Mouse (Mus musculus): ENCODE data around the gene Ptpre. TPM values are rescaled to one million over a fixed set of nuclear protein-coding genes. Genes with fewer than 3 reads are reported as not detected.

The Ptpre gene
- polyA plus RNA-seq, 1 experiment from 2014 or later: 2.7 TPM

GRCm38 (mm10) chr7:135535908-135536307 is 1.4 kb upstream of the Ptpre start:
- H3K27ac ChIP-seq (ENCODE audit: poor library complexity, severe bottlenecking): no peak overlapping the region
- H3K4me3 ChIP-seq: no peak overlapping the region
- WGBS: 68% methylated on average over 3 of the region's 3 CpGs
- no peak overlapping the region for H3K4me2 ChIP-seq
- no peak for ATAC-seq (ENCODE audit: insufficient number of reproducible peaks, low FRiP score)
- no peaks in the 10 kb centered on the region for H3K9me3 ChIP-seq (replicated peaks)
- no peaks in the 10 kb centered on the region for H3K36me3 ChIP-seq
- H3K4me1 ChIP-seq (replicated peaks): peaks cover 4% of the 10 kb centered on the region; the same call in 1 of the 2 replicates
- H3K9ac ChIP-seq: no peak overlapping the region
- peaks cover 33% of the 10 kb centered on the region for H3K27me3 ChIP-seq (replicated peaks)

DNA sequence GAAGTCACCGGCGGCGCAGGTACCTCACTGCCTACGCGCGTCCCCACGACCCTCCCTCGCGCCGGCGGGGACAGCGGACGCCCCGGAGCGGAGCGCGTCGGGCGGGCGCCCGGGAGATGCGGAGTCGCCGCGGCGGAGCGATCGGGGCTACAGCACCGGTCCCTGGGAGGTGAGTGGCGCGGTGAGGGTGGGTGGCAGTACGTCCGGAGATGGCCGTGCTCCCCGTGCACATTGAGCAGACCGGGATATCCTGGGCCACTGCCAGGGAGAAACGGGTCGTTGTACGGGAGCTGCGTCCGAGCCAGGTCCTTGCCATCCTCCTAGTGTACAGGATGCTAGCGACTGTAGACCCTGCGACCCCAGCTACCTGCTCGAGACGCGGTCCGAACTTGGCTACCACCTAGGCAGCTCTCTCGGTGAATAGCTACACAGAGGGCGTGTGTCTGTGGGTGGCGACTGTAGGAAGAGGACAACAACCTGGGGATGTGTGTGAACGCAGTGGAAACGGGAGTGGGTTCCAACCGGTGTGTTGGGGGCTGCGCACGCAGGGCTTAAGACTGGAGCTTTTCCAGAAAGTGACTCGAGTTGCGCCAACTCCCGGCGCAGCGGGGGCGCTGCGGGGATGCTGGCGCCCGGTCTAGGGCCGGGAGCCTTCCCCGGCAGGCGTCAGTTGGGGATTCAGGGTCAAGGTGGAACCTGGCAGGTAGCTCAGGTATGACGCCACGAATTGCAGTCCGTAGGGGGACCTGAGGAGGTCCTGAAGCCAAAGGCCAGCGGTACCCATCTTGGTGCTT is 864 bp downstream of the Ptpre start:
- Histone ChIP-seq H3K4me1 (replicated peaks) (peaks cover 4% of the 10 kb centered on the region; the same call in 1 of the 2 replicates), H3K27ac (ENCODE audit: poor library complexity, severe bottlenecking) (no peak overlapping the region), H3K36me3 (no peaks in the 10 kb centered on the region), H3K9ac (peak overlapping the region; percentile 72), H3K4me3 (peak overlapping the region; percentile 66), H3K9me3 (replicated peaks) (no peaks in the 10 kb centered on the region), H3K4me2 (peak overlapping the region; percentile 97), H3K27me3 (replicated peaks) (peaks cover 40% of the 10 kb centered on the region)
- WGBS: under 1% methylated on average over 71 of the region's 71 CpGs
- ATAC-seq (ENCODE audit: insufficient number of reproducible peaks, low FRiP score): peak; percentile 53

DNA sequence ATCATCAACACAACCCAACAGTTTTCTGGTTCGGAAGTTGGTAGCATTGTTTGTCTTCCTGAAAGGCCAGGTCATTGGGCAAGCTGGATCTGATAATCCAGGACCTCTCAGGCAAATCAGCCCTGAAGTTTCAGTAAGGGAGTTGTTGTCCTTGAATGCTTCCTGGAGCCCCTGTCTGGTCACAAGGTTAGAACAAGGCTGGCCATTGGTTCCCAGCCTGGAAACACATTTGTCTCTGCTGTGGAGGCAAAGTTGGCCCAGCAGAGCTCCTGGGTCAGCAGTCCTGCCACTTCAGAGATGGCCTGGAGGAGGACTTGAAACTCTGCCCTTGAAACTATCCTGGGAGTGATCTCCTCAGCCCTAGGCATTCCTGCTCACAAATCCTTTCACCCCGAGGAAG is 2.1 kb downstream of the Ptpre start:
- no peak for ATAC-seq (ENCODE audit: insufficient number of reproducible peaks, low FRiP score)
- no peak overlapping the region for H3K4me3 ChIP-seq
- H3K4me1 ChIP-seq (replicated peaks): peaks cover 4% of the 10 kb centered on the region; the same call in 1 of the 2 replicates
- no peaks in the 10 kb centered on the region for H3K36me3 ChIP-seq
- no peaks in the 10 kb centered on the region for H3K9me3 ChIP-seq (replicated peaks)
- H3K9ac ChIP-seq: no peak overlapping the region
- H3K27me3 ChIP-seq (replicated peaks): peaks cover 44% of the 10 kb centered on the region
- 60% methylated on average over 2 of the region's 2 CpGs for WGBS
- H3K4me2 ChIP-seq: peak overlapping the region; percentile 97; the same call in 1 of the 2 replicates
- H3K27ac ChIP-seq (ENCODE audit: poor library complexity, severe bottlenecking): no peak overlapping the region

DNA sequence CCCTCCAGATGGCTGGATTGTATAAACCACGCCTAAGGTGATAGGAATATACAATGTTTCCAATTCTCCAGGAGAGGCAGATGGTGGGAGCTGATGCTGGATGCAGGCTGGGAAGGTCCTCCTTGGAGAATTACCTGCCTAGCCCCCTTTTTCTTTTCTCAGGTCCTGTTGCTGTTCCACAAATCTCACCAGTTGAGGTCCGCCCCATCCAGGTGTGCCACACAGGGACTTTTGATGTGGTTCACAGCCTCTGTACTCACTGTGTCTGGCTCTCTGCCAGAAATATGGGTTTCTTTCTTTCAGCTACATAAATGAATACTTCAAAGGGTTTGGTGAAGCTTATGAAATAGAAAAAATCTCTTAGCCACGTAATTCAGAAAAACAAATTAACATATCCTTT is 5.0 kb downstream of the Ptpre start:
- no peak for ATAC-seq (ENCODE audit: insufficient number of reproducible peaks, low FRiP score)
- H3K27ac ChIP-seq (ENCODE audit: poor library complexity, severe bottlenecking): no peak overlapping the region

DNA sequence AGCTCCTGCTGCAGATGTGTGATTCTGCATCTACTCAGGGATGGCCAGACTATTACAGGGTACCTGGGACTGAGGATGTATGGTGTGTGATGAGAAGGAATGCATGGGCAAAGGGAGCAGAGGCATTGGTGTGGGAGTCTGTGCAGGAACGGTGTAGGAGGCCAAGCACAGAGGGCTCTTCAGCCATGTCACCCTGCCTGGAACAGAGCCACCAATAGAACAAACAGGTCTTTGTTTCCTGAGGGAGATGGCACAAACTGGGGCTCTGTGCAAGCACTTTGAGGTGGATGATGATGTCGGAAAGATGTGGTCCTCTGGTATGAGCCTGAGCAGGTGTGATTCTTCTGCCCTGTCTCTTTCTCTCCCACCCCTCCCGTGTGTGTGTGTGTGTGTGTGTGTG is 5.8 kb downstream of the Ptpre start:
- Histone ChIP-seq H3K9ac (no peak overlapping the region), H3K4me2 (no peak overlapping the region), H3K27ac (ENCODE audit: poor library complexity, severe bottlenecking) (no peak overlapping the region), H3K4me3 (no peak overlapping the region), H3K36me3 (no peaks in the 10 kb centered on the region), H3K4me1 (replicated peaks) (peaks cover 4% of the 10 kb centered on the region; the same call in 1 of the 2 replicates), H3K9me3 (replicated peaks) (no peaks in the 10 kb centered on the region), H3K27me3 (replicated peaks) (peaks cover 47% of the 10 kb centered on the region)
- 63% methylated on average over 2 of the region's 3 CpGs for WGBS
- no peak for ATAC-seq (ENCODE audit: insufficient number of reproducible peaks, low FRiP score)

More for the DNA sequence above, 5.0 kb downstream of the Ptpre start:
- Histone ChIP-seq H3K4me3 (no peak overlapping the region), H3K36me3 (no peaks in the 10 kb centered on the region), H3K27me3 (replicated peaks) (peaks cover 43% of the 10 kb centered on the region), H3K9ac (no peak overlapping the region), H3K4me1 (replicated peaks) (peaks cover 4% of the 10 kb centered on the region; the same call in 1 of the 2 replicates), H3K4me2 (no peak overlapping the region), H3K9me3 (replicated peaks) (no peaks in the 10 kb centered on the region)
- 78% methylated on average over 3 of the region's 3 CpGs for WGBS

DNA sequence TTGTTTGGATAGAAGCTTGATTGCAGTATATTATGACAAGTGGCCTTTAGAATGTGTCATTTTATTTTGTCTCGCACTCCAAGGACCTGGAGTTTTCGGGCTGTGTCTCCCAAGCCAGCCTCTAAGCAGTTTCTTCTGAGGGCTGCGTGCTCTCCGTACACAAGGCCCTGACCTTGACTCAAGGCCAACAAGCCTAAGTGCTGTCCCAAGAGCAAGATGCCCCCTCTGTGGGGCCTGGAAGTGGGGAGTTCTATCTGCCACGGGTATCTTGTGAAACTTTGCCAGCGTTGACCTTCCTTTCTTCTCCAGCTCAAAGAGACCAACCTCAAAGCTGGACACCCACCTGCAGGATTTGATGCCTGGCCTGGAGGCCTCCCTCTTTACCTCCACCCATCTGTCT is 7.0 kb downstream of the Ptpre start:
- H3K9me3 ChIP-seq (replicated peaks): no peaks in the 10 kb centered on the region
- H3K4me3 ChIP-seq: no peak overlapping the region
- peaks cover 42% of the 10 kb centered on the region for H3K27me3 ChIP-seq (replicated peaks)
- 79% methylated on average over 6 of the region's 6 CpGs for WGBS
- no peak for ATAC-seq (ENCODE audit: insufficient number of reproducible peaks, low FRiP score)
- H3K4me1 ChIP-seq (replicated peaks): no peaks in the 10 kb centered on the region
- no peak overlapping the region for H3K27ac ChIP-seq (ENCODE audit: poor library complexity, severe bottlenecking)
- H3K36me3 ChIP-seq: no peaks in the 10 kb centered on the region
- no peak overlapping the region for H3K9ac ChIP-seq
- H3K4me2 ChIP-seq: no peak overlapping the region

GRCm38 (mm10) chr7:135545957-135546356 is 8.7 kb downstream of the Ptpre start:
- H3K9me3 ChIP-seq (replicated peaks): no peaks in the 10 kb centered on the region
- no peak overlapping the region for H3K4me2 ChIP-seq
- no peak overlapping the region for H3K27ac ChIP-seq (ENCODE audit: poor library complexity, severe bottlenecking)
- H3K4me1 ChIP-seq (replicated peaks): no peaks in the 10 kb centered on the region
- ATAC-seq (ENCODE audit: insufficient number of reproducible peaks, low FRiP score): no peak
- H3K27me3 ChIP-seq (replicated peaks): peaks cover 34% of the 10 kb centered on the region
- no peak overlapping the region for H3K4me3 ChIP-seq
- WGBS: 53% methylated on average over 7 of the region's 7 CpGs
- H3K9ac ChIP-seq: no peak overlapping the region
- H3K36me3 ChIP-seq: no peaks in the 10 kb centered on the region

DNA sequence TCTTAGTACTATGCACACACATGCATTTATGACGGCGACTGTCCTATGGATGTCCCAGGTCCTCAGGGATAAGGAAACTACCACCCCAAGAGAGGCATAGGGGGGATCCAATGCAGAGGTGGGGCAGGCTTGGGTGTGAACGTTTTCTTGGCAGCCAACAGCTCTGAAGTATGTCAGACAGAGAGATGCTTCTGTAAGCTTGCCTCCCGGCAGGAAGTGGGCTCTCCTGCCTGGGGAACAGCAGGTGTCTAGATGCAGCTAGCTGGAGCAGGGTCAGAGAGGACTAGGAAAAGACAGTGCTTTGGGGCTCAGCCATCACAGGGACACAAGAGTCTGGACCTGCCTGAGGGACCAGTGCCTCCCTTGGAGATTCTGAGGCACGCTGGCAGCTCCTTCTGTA is 9.2 kb downstream of the Ptpre start:
- Histone ChIP-seq H3K4me1 (replicated peaks) (peaks cover 4% of the 10 kb centered on the region), H3K36me3 (no peaks in the 10 kb centered on the region), H3K4me3 (no peak overlapping the region), H3K9me3 (replicated peaks) (no peaks in the 10 kb centered on the region), H3K27ac (ENCODE audit: poor library complexity, severe bottlenecking) (no peak overlapping the region), H3K9ac (no peak overlapping the region), H3K4me2 (no peak overlapping the region), H3K27me3 (replicated peaks) (peaks cover 34% of the 10 kb centered on the region)
- ATAC-seq (ENCODE audit: insufficient number of reproducible peaks, low FRiP score): no peak
- 55% methylated on average over 5 of the region's 5 CpGs for WGBS

GRCm38 (mm10) chr7:135548434-135548833 is 11.2 kb downstream of the Ptpre start:
- Histone ChIP-seq H3K27me3 (replicated peaks) (peaks cover 26% of the 10 kb centered on the region), H3K4me1 (replicated peaks) (peaks cover 10% of the 10 kb centered on the region), H3K36me3 (no peaks in the 10 kb centered on the region), H3K4me2 (no peak overlapping the region), H3K27ac (ENCODE audit: poor library complexity, severe bottlenecking) (no peak overlapping the region), H3K9ac (no peak overlapping the region), H3K9me3 (replicated peaks) (no peaks in the 10 kb centered on the region), H3K4me3 (no peak overlapping the region)
- 82% methylated on average over 6 of the region's 6 CpGs for WGBS
- no peak for ATAC-seq (ENCODE audit: insufficient number of reproducible peaks, low FRiP score)

DNA sequence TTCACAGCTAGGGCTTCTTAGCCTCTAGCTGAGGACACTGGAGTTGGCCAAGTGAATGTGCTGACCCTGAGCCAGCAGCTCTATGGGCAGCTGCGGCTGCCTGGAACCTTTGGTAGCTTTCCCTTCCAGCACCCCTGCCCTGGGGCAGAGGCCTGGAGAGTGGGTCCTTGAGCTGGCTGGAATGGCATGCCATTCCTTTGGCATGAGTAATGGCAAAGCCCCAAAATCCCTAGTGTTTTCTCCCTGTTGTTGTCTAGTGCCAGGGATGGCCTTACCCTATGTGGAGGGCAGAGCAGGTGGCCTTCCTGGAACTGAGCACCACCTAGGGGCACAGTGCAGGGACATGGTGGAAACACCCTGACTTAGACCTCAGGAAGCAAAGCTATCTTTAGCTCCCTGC is 14.3 kb downstream of the Ptpre start:
- H3K9ac ChIP-seq: no peak overlapping the region
- peaks cover 23% of the 10 kb centered on the region for H3K27me3 ChIP-seq (replicated peaks)
- peaks cover 10% of the 10 kb centered on the region for H3K4me1 ChIP-seq (replicated peaks)
- H3K27ac ChIP-seq (ENCODE audit: poor library complexity, severe bottlenecking): no peak overlapping the region
- ATAC-seq (ENCODE audit: insufficient number of reproducible peaks, low FRiP score): no peak
- no peak overlapping the region for H3K4me2 ChIP-seq
- H3K9me3 ChIP-seq (replicated peaks): no peaks in the 10 kb centered on the region
- no peaks in the 10 kb centered on the region for H3K36me3 ChIP-seq
- H3K4me3 ChIP-seq: no peak overlapping the region
- WGBS: 43% methylated on average over 1 of the region's 1 CpGs

GRCm38 (mm10) chr7:135553550-135553949 is 16.3 kb downstream of the Ptpre start:
- 71% methylated on average over 3 of the region's 3 CpGs for WGBS
- no peak for ATAC-seq (ENCODE audit: insufficient number of reproducible peaks, low FRiP score)

More at GRCm38 (mm10) chr7:135553550-135553949, 16.3 kb downstream of the Ptpre start:
- no peak overlapping the region for H3K27ac ChIP-seq (ENCODE audit: poor library complexity, severe bottlenecking)
- H3K4me1 ChIP-seq (replicated peaks): peaks cover 10% of the 10 kb centered on the region
- H3K9me3 ChIP-seq (replicated peaks): no peaks in the 10 kb centered on the region
- no peak overlapping the region for H3K9ac ChIP-seq
- no peak overlapping the region for H3K4me3 ChIP-seq
- H3K4me2 ChIP-seq: no peak overlapping the region
- H3K36me3 ChIP-seq: no peaks in the 10 kb centered on the region
- H3K27me3 ChIP-seq (replicated peaks): peaks cover 16% of the 10 kb centered on the region

Data from heart, embryonic 12.5 days (tissue).